Mouse (Mus musculus) liver, embryonic 11.5 days (tissue): ENCODE data around the gene Elp5. TPM values are rescaled to one million over a fixed set of nuclear protein-coding genes. Genes with fewer than 3 reads are reported as not detected.
A peak's percentile ranks its signal among the peaks of the same experiment; 100 is the strongest.

Source experiments
- ATAC-seq: fragments of 200-750 bp; cut with Nextera tagmentation; replicated peaks from 2 replicates; pipeline ENCODE4 v1.8.0; 2017; ENCODE audit warnings: moderate number of reproducible peaks, mild to moderate bottlenecking, moderate TSS enrichment, moderate library complexity; ENCODE audit not compliant: low FRiP score
- DNase-seq: peaks from one replicate; pipeline ENCODE4 v3.0.0-alpha.2; 2017; ENCODE audit warnings: low spot score
- H3K27ac ChIP-seq: fragments of 300-500 bp; sonication (generic); 2 replicates; pipeline ENCODE4 v1.5.1; 2014; ENCODE audit warnings: mild to moderate bottlenecking, low read depth, low read length, control low read depth
- H3K27me3 ChIP-seq: fragments of 300-500 bp; sonication (generic); replicated peaks from 2 replicates; pipeline ENCODE4 v1.6.1; 2014; ENCODE audit warnings: low read length, mixed read lengths; ENCODE audit not compliant: control insufficient read depth, insufficient read depth
- H3K36me3 ChIP-seq: fragments of 300-500 bp; sonication (generic); 2 replicates; pipeline ENCODE4 v1.6.1; 2014; ENCODE audit warnings: mild to moderate bottlenecking, low read length, moderate library complexity, mixed read lengths; ENCODE audit not compliant: control insufficient read depth, insufficient read depth
- H3K4me1 ChIP-seq: fragments of 300-500 bp; sonication (generic); replicated peaks from 2 replicates; pipeline ENCODE4 v1.6.1; 2014; ENCODE audit warnings: low read length, mixed read lengths; ENCODE audit not compliant: control insufficient read depth, insufficient read depth
- H3K4me2 ChIP-seq: fragments of 300-500 bp; sonication (generic); 2 replicates; pipeline ENCODE4 v1.6.1; 2014; ENCODE audit warnings: mild to moderate bottlenecking, control low read depth, moderate library complexity
- H3K4me3 ChIP-seq: fragments of 300-500 bp; sonication (generic); 2 replicates; pipeline ENCODE4 v1.5.1; 2014; ENCODE audit warnings: low read depth, low read length, control low read depth
- H3K9ac ChIP-seq: fragments of 300-500 bp; sonication (generic); 2 replicates; pipeline ENCODE4 v1.6.1; 2014; ENCODE audit warnings: low read depth, low read length, control low read depth
- H3K9me3 ChIP-seq: fragments of 300-500 bp; sonication (generic); 2 replicates; pipeline ENCODE4 v1.6.1; 2016; ENCODE audit warnings: low read length, inconsistent platforms, mixed read lengths; ENCODE audit not compliant: control insufficient read depth
- WGBS: fragments of 180-500 bp; shearing (Covaris S2); extraction: QIAGEN DNeasy Blood & Tissue Kit; methylation state at CpG from one replicate; pipeline ENCODE4 v1.1.7; 2014; 5-methylcytosine and 5-hydroxymethylcytosine counted together
- polyA plus RNA-seq: library from polyadenylated mRNA; unstranded; fragments of >200 nt; fragmentation: Nextera tagmentation; extraction: Ambion mirVana; gene quantifications from 2 replicates; pipeline ENCODE4 v1.2.1, GENCODE M21; 2014

Elp5 gene
- polyA plus RNA-seq, 1 experiment from 2014 or later: 131 TPM

DNA sequence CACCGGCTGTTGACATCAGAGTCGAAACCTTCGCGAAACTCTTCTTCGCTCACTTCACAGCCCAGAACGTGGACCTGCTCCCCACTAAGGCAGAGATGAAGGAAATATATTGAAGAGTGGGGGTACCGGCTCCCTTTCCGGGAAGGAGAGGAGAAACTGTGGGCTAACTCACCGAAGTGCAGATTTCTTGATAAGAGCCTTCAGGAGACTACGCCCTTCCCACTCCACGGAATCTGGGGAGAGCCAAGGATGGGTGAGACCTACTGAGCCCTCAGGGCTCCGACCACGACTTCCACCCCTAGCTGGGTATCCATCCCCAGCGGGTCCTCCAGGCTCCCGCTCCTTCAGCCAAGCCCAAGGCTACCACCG, 2.5 kb downstream of the Elp5 start:
- Histone ChIP-seq H3K4me1 (peaks cover 19% of the 10 kb centered on the region), H3K4me3 (peak overlapping the region; percentile 94), H3K4me2 (peak overlapping the region; percentile 92), H3K9me3 (no peaks in the 10 kb centered on the region), H3K27ac (peak overlapping the region; percentile 99), H3K36me3 (peaks cover 21% of the 10 kb centered on the region), H3K9ac (peak overlapping the region; percentile 92), H3K27me3 (no peaks in the 10 kb centered on the region)
- DNase-seq: no peak
- WGBS: 2% methylated on average over 16 of the region's 16 CpGs
- ATAC-seq: no peak

- DNase-seq (no peak), ATAC-seq (no peak)
- WGBS: 77% methylated on average over 4 of the region's 4 CpGs
- Histone ChIP-seq H3K4me3 (0 out of 2 replicates have a peak overlapping the region, but pooled peaks have one; percentile 10), H3K27ac (no peak overlapping the region), H3K4me2 (no peak overlapping the region), H3K9ac (no peak overlapping the region), H3K9me3 (no peaks in the 10 kb centered on the region), H3K4me1 (no peaks in the 10 kb centered on the region), H3K36me3 (peaks cover 32% of the 10 kb centered on the region), H3K27me3 (no peaks in the 10 kb centered on the region)
Observed at GRCm38 (mm10) chr11:69976271-69976670, 6.0 kb downstream of the Elp5 start.

- no peaks in the 10 kb centered on the region for H3K27me3 ChIP-seq
- peaks cover 37% of the 10 kb centered on the region for H3K36me3 ChIP-seq
- no peak overlapping the region for H3K4me3 ChIP-seq
- 90% methylated on average over 2 of the region's 2 CpGs for WGBS
- no peak for DNase-seq
- no peak overlapping the region for H3K9ac ChIP-seq
- no peaks in the 10 kb centered on the region for H3K4me1 ChIP-seq
- H3K4me2 ChIP-seq: no peak overlapping the region
- H3K27ac ChIP-seq: no peak overlapping the region
- no peaks in the 10 kb centered on the region for H3K9me3 ChIP-seq
- no peak for ATAC-seq
Observed at GRCm38 (mm10) chr11:69974907-69975306, 7.4 kb downstream of the Elp5 start.

DNA sequence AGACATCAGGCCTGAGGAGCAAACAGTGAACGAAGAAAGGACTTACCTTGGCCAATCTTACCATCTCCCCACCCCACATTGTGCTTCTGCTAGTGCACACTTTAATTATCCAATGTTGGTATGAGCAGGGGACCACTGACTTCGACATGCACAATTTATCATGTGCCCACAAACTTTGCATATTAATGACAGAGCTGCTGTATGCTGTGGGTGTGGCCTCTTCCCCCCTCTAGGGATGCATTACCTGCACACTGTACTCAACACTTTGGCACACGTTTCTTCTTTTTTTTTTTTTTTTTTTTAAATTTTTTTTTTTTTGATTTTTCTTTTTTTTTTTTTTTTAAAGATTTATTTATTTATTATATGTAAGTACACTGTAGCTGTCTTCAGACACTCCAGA, 11.5 kb downstream of the Elp5 start:
- peaks cover 30% of the 10 kb centered on the region; the same call in 1 of the 2 replicates for H3K36me3 ChIP-seq
- WGBS: 77% methylated on average over 3 of the region's 3 CpGs
- no peak overlapping the region for H3K4me2 ChIP-seq
- H3K4me3 ChIP-seq: no peak overlapping the region
- H3K9me3 ChIP-seq: no peaks in the 10 kb centered on the region
- peaks cover 13% of the 10 kb centered on the region for H3K4me1 ChIP-seq
- no peak overlapping the region for H3K27ac ChIP-seq
- no peak for DNase-seq
- H3K27me3 ChIP-seq: peaks cover 23% of the 10 kb centered on the region
- no peak for ATAC-seq
- H3K9ac ChIP-seq: no peak overlapping the region

DNA sequence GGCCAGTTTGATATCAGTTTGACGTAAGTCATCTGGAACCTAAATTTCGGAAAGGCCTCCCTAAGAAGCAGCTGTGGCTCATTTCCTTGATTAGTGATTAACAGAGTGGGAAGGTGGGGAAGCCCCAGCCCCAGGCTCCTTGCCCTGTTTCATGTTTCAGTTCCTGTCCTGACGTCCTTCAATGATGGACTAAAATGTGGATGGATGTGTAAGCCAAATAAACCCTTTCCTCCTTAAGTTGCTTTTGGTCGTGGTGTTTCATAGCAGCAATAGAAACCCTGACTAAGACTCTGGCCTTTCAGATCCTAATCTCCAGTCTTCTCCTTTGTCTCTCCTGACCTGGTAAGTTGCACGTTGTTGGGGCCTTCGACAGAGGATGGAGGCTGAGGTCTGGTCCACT, 12.1 kb downstream of the Elp5 start:
- Histone ChIP-seq H3K4me3 (no peak overlapping the region), H3K27ac (no peak overlapping the region), H3K36me3 (peaks cover 30% of the 10 kb centered on the region; the same call in 1 of the 2 replicates), H3K9ac (no peak overlapping the region), H3K27me3 (peaks cover 29% of the 10 kb centered on the region), H3K4me1 (peaks cover 19% of the 10 kb centered on the region), H3K9me3 (no peaks in the 10 kb centered on the region), H3K4me2 (no peak overlapping the region)
- no peak for ATAC-seq
- 75% methylated on average over 6 of the region's 6 CpGs for WGBS
- DNase-seq: no peak

GRCm38 (mm10) chr11:69968793-69969192, 13.5 kb downstream of the Elp5 start:
- H3K4me3 ChIP-seq: no peak overlapping the region
- peaks cover 43% of the 10 kb centered on the region for H3K27me3 ChIP-seq
- H3K36me3 ChIP-seq: peaks cover 18% of the 10 kb centered on the region; the same call in 1 of the 2 replicates
- H3K4me2 ChIP-seq: no peak overlapping the region
- H3K27ac ChIP-seq: no peak overlapping the region
- no peak overlapping the region for H3K9ac ChIP-seq
- no peaks in the 10 kb centered on the region for H3K9me3 ChIP-seq
- DNase-seq: no peak
- H3K4me1 ChIP-seq: peaks cover 20% of the 10 kb centered on the region
- ATAC-seq: no peak
- 75% methylated on average over 4 of the region's 4 CpGs for WGBS

DNA sequence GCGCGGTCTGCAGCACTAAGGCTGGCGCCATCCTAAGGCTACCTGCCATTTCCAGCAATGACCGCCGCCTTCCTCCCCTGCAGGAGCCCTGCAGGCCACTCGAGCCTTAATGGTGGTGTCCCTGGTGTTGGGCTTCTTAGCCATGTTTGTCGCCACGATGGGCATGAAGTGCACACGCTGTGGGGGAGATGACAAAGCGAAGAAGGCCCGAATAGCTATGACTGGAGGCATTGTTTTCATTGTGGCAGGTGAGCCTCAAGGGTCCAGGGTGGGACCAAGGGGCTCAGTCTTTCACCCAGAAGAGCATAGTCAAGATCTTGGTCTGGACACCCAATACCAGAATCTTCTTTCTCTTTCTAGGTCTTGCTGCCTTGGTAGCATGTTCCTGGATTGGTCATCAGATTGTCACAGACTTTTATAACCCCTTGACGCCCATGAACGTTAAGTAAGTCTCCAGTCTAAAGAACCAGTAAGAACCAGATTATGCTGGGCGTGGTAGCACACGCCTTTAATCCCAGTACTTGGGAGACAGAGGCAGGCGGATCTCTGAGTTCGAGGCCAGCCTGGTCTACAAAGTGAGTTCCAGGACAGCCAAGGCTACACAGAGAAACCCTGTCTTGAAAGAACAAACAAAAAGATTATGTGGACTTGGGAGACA, 15.3 kb downstream of the Elp5 start:
- Histone ChIP-seq H3K4me2 (peak overlapping the region; percentile 81), H3K9ac (no peak overlapping the region), H3K9me3 (no peaks in the 10 kb centered on the region), H3K27me3 (peaks cover 61% of the 10 kb centered on the region), H3K4me3 (peak overlapping the region; percentile 44), H3K27ac (no peak overlapping the region), H3K36me3 (peaks cover 13% of the 10 kb centered on the region; the same call in 1 of the 2 replicates), H3K4me1 (peaks cover 20% of the 10 kb centered on the region)
- ATAC-seq: no peak
- 35% methylated on average over 17 of the region's 17 CpGs for WGBS
- no peak for DNase-seq

GRCm38 (mm10) chr11:69966006-69966859, 16.1 kb downstream of the Elp5 start:
- H3K4me3 ChIP-seq: peak overlapping the region; percentile 44
- ATAC-seq: peak; percentile 60

More at GRCm38 (mm10) chr11:69966006-69966859, 16.1 kb downstream of the Elp5 start:
- DNase-seq: peak; percentile 69
- Histone ChIP-seq H3K4me1 (peaks cover 20% of the 10 kb centered on the region), H3K4me2 (peak overlapping the region; percentile 81), H3K9me3 (no peaks in the 10 kb centered on the region), H3K27me3 (peaks cover 66% of the 10 kb centered on the region), H3K36me3 (peaks cover 9% of the 10 kb centered on the region; the same call in 1 of the 2 replicates), H3K9ac (0 out of 2 replicates have a peak overlapping the region, but pooled peaks have one; percentile 35), H3K27ac (no peak overlapping the region)
- 2% methylated on average over 59 of the region's 59 CpGs for WGBS
